Mouse (Mus musculus) limb, embryonic 14.5 days (tissue): ENCODE measurements at regions not wholly inside any gene's neighbourhood (a gene's known extent, or its start where the extent isn't known, plus 50 kb on each side); places are given as distances from the start of the nearest gene placed in this dataset.
"Not testable (repeated sequence)": the region's sequence is repeated elsewhere in the genome, so short reads cannot be mapped to it uniquely, and the experiment has no call there.

Experiments used
- ATAC-seq: fragments of 200-750 bp; cut with Nextera tagmentation; 2 replicates; pipeline ENCODE4 v1.8.0; 2017; ENCODE audit warnings: low read depth, moderate number of reproducible peaks, moderate TSS enrichment; ENCODE audit not compliant: low FRiP score
- DNase-seq: peaks from one replicate; pipeline ENCODE4 v3.0.0-alpha.2; 2015; ENCODE audit warnings: low spot score
- H3K27ac ChIP-seq: fragments of 300-500 bp; sonication (generic); replicated peaks from 2 replicates; pipeline ENCODE4 v1.5.1; 2014; ENCODE audit warnings: low read depth, mild to moderate bottlenecking, low read length, moderate library complexity, mixed read lengths
- H3K27me3 ChIP-seq: fragments of 300-500 bp; sonication (generic); 2 replicates; pipeline ENCODE4 v1.6.1; 2014; ENCODE audit warnings: low read length, mixed read lengths; ENCODE audit not compliant: control insufficient read depth, insufficient read depth
- H3K36me3 ChIP-seq: fragments of 300-500 bp; sonication (generic); 2 replicates; pipeline ENCODE4 v1.6.1; 2014; ENCODE audit warnings: mild to moderate bottlenecking, low read length, moderate library complexity, mixed read lengths; ENCODE audit not compliant: control insufficient read depth, insufficient read depth
- H3K4me1 ChIP-seq: fragments of 300-500 bp; sonication (generic); 2 replicates; pipeline ENCODE4 v1.6.1; 2014; ENCODE audit warnings: antibody characterized with exemption, low read length, mixed read lengths; ENCODE audit not compliant: control insufficient read depth, insufficient read depth
- H3K4me2 ChIP-seq: fragments of 300-500 bp; sonication (generic); replicated peaks from 2 replicates; pipeline ENCODE4 v1.6.1; 2014; ENCODE audit warnings: low read depth, mild to moderate bottlenecking, low read length, moderate library complexity; ENCODE audit not compliant: severe bottlenecking
- H3K4me3 ChIP-seq: fragments of 300-500 bp; sonication (generic); replicated peaks from 2 replicates; pipeline ENCODE4 v1.5.1; 2014; ENCODE audit warnings: low read length
- H3K9ac ChIP-seq: fragments of 300-500 bp; sonication (generic); 2 replicates; pipeline ENCODE4 v1.6.1; 2014; ENCODE audit warnings: mild to moderate bottlenecking, low read depth, low read length, moderate library complexity; ENCODE audit not compliant: severe bottlenecking
- H3K9me3 ChIP-seq: fragments of 300-500 bp; sonication (generic); 2 replicates; pipeline ENCODE4 v1.6.1; 2016; ENCODE audit warnings: low read length; ENCODE audit not compliant: control insufficient read depth
- POLR2A ChIP-seq: fragments of 200-500 bp; IDR thresholded peaks from 2 replicates; pipeline ENCODE4 v1.8.0; 2012; ENCODE audit warnings: inconsistent platforms, mild to moderate bottlenecking, moderate library complexity, borderline replicate concordance; ENCODE audit not compliant: insufficient read depth, insufficient read length; ENCODE audit errors: extremely low read depth
- WGBS: fragments of 180-500 bp; shearing (Covaris S2); extraction: QIAGEN DNeasy Blood & Tissue Kit; methylation state at CpG from one replicate; pipeline ENCODE4 v1.1.7; 2014; 5-methylcytosine and 5-hydroxymethylcytosine counted together

GRCm38 (mm10) chr5:3193592-3193991 is 147.7 kb upstream of the Cdk6 start:
- not testable (repeated sequence) for H3K9me3 ChIP-seq, H3K9ac ChIP-seq, ATAC-seq, H3K4me2 ChIP-seq, H3K4me1 ChIP-seq, H3K36me3 ChIP-seq, DNase-seq, H3K27ac ChIP-seq, H3K27me3 ChIP-seq, H3K4me3 ChIP-seq
- WGBS = 85% methylated on average over 13 of the region's 13 CpGs

- no peak overlapping the region for H3K4me2 ChIP-seq
- DNase-seq (peak; percentile 26), ATAC-seq (peak; percentile 48)
- peak overlapping the region; percentile 74 for H3K27ac ChIP-seq
- TF ChIP-seq POLR2A = no peak
- 45% methylated on average over 16 of the region's 16 CpGs for WGBS
- H3K36me3 ChIP-seq = no peaks in the 10 kb centered on the region
- no peak overlapping the region for H3K9ac ChIP-seq
- no peaks in the 10 kb centered on the region for H3K9me3 ChIP-seq
- no peak overlapping the region for H3K4me3 ChIP-seq
- H3K27me3 ChIP-seq = no peaks in the 10 kb centered on the region
- peaks cover 6% of the 10 kb centered on the region for H3K4me1 ChIP-seq
Observed at GRCm38 (mm10) chr5:3197952-3198841, 143.1 kb upstream of the Cdk6 start.

GRCm38 (mm10) chr5:3198869-3199550 is 142.3 kb upstream of the Cdk6 start:
- not testable (repeated sequence) for H3K9ac ChIP-seq, H3K36me3 ChIP-seq, H3K4me1 ChIP-seq, H3K9me3 ChIP-seq, H3K4me3 ChIP-seq, H3K27me3 ChIP-seq, H3K4me2 ChIP-seq
- ATAC-seq (peak; percentile 89), DNase-seq (peak; percentile 47)
- WGBS = 46% methylated on average over 7 of the region's 7 CpGs
- peak overlapping the region; percentile 74 for H3K27ac ChIP-seq

- DNase-seq, H3K4me1 ChIP-seq, H3K36me3 ChIP-seq, H3K9ac ChIP-seq, H3K27me3 ChIP-seq, H3K4me3 ChIP-seq, H3K4me2 ChIP-seq, H3K9me3 ChIP-seq, H3K27ac ChIP-seq, ATAC-seq: not testable (repeated sequence)
- whole genome bisulfite sequencing = 63% methylated on average over 5 of the region's 5 CpGs
Observed at GRCm38 (mm10) chr5:3206160-3206559, 135.1 kb upstream of the Cdk6 start.

GRCm38 (mm10) chr5:3208293-3208692 is 133.0 kb upstream of the Cdk6 start:
- not testable (repeated sequence) for H3K4me1 ChIP-seq, H3K4me3 ChIP-seq, H3K36me3 ChIP-seq, DNase-seq, H3K9me3 ChIP-seq, H3K9ac ChIP-seq, ATAC-seq, H3K4me2 ChIP-seq, H3K27me3 ChIP-seq, H3K27ac ChIP-seq
- WGBS = 79% methylated on average over 4 of the region's 4 CpGs
